Mouse (Mus musculus): Measurements from ENCODE around the gene Bsdc1.
A peak's percentile ranks its signal among the peaks of the same experiment; 100 is the strongest.

- TF ChIP-seq POLR2A (IDR thresholded peaks at IDR 0.05; ENCODE audit: control insufficient read depth in 1 of 2, insufficient read depth in 1 of 2, low read depth in 1 of 2, low read length in 2 of 2, poor library complexity in 1 of 2) (peak; percentile 85 to 86), CTCF (IDR thresholded peaks at IDR 0.05 in 2 of 3, conservative IDR thresholded peaks at IDR 0.05 in 1 of 3; ENCODE audit: control insufficient read depth in 1 of 3, insufficient read depth in 1 of 3, low read depth in 2 of 3, low read length in 3 of 3, poor library complexity in 1 of 3, severe bottlenecking in 1 of 3) (no peak; a peak in 1 of 6 replicates), RAD21 (IDR thresholded peaks at IDR 0.05; ENCODE audit: low read depth, low read length) (no peak), POLR2AphosphoS5 (IDR thresholded peaks at IDR 0.05; ENCODE audit: borderline replicate concordance, low read depth, low read length) (no peak; the same call in 1 of the 2 replicates), TCF12 (IDR thresholded peaks at IDR 0.05; ENCODE audit: low read depth, low read length) (peak; percentile 58; the same call in 1 of the 2 replicates), CHD1 (IDR thresholded peaks at IDR 0.05; ENCODE audit: low read depth, low read length) (no peak), RCOR1 (IDR thresholded peaks at IDR 0.05; ENCODE audit: low read depth, low read length) (no peak), E2F4 (IDR thresholded peaks at IDR 0.05; ENCODE audit: borderline replicate concordance, low read depth, low read length) (no peak), USF2 (IDR thresholded peaks at IDR 0.05; ENCODE audit: borderline replicate concordance in 1 of 2, insufficient read depth in 1 of 2, low read depth in 1 of 2, low read length in 2 of 2) (no peak), SMC3 (IDR thresholded peaks at IDR 0.05; ENCODE audit: low read depth, low read length) (no peak), EP300 (IDR thresholded peaks at IDR 0.05; ENCODE audit: low read depth in 1 of 2, low read length in 2 of 2) (no peak)
These were observed 51.8 kb downstream of the Bsdc1 start, which contains the start of gene Marcksl1 for GRCm38 (mm10) chr4:129513086-129513767.
